Mouse (Mus musculus) small intestine, adult 2 months (tissue): ENCODE measurements around the gene Lpcat3.

Experiments used
- CTCF ChIP-seq: fragments of 200-500 bp; IDR thresholded peaks from 2 replicates; pipeline ENCODE4 v1.5.1; 2012; ENCODE audit warnings: low read depth, mild to moderate bottlenecking, control low read depth, inconsistent platforms, low read length, moderate library complexity, mixed read lengths; ENCODE audit not compliant: insufficient replicate concordance, insufficient read length; ENCODE audit errors: extremely low read depth
- POLR2A ChIP-seq: fragments of 200-500 bp; IDR thresholded peaks from 2 replicates; pipeline ENCODE4 v1.6.1; 2012; ENCODE audit warnings: low read depth, mild to moderate bottlenecking, control low read depth, inconsistent platforms, low read length, moderate library complexity

- no peak for TF ChIP-seq CTCF
- no peak for TF ChIP-seq POLR2A
Observed at GRCm38 (mm10) chr6:124646394-124646793, 16.4 kb upstream of the Lpcat3 start.
